13 mouse cellular contexts compared by ENCODE assay signal in genomic region chr7:24457726-24458370, GRCm38 (mm10). TPM values are rescaled to one million over a fixed set of nuclear protein-coding genes. Genes with fewer than 3 reads are reported as not detected.
A peak's percentile ranks its signal among the peaks of the same experiment; 100 is the strongest.
DNase-seq lines count a peak whose midpoint lies in the region; ATAC-seq and TF ChIP-seq lines count a peak whose summit lies in the region.
"Had no signal": no experiment of that assay in that cellular context is flagged by ENCODE, and none has a peak within 500 bp of the region (broad histone marks: within the 10 kb centered on the region; RNA-seq: fewer than 3 reads in every experiment).

No protein-coding gene starts in this region.

- no peak for DNase-seq in embryonic facial prominence, embryonic 10.5 days (ENCODE audit: low spot score)
- peak; percentile 74 for DNase-seq in 3134 (ENCODE audit: extremely low read depth, insufficient read length, low spot score)
- DNase-seq in right cerebral cortex, postnatal 25 days, result no peak
- no peak for DNase-seq in kidney, adult 9 months
- DNase-seq: cerebellum, adult 8-10 months; right cerebral cortex, postnatal 4 days had no signal

- H3K4me2 ChIP-seq in embryonic facial prominence, embryonic 13.5 days, result no peak overlapping the region
- peak overlapping the region; percentile 77 for H3K4me2 ChIP-seq in myocyte (ENCODE audit: low read depth)
- H3K4me2 ChIP-seq: kidney, embryonic 15.5 days; limb, embryonic 12.5 days had no signal

- WGBS in embryonic facial prominence, embryonic 13.5 days, result 65% methylated on average over 10 of the region's 10 CpGs
- 71% methylated on average over 10 of the region's 10 CpGs for WGBS in embryonic facial prominence, embryonic 10.5 days
- 5% methylated on average over 10 of the region's 10 CpGs for WGBS in bone marrow, adult 2 months

- no peak overlapping the region for H3K4me3 ChIP-seq in embryonic facial prominence, embryonic 13.5 days
- H3K4me3 ChIP-seq in embryonic facial prominence, embryonic 10.5 days, result no peak overlapping the region
- no peak overlapping the region for H3K4me3 ChIP-seq in bone marrow, adult 2 months (replicated peaks; ENCODE audit: control insufficient read depth, low read depth, low read length)
- no peak overlapping the region for H3K4me3 ChIP-seq in myocyte
- H3K4me3 ChIP-seq: erythroblast, embryonic 14.5 days; kidney, embryonic 15.5 days; limb, embryonic 12.5 days had no signal

- no peak for TF ChIP-seq CTCF in bone marrow, adult 2 months (IDR thresholded peaks at IDR 0.05; ENCODE audit: control insufficient read depth, insufficient read depth, low read length)

- H3K79me2 ChIP-seq in myocyte (ENCODE audit: control insufficient read depth, insufficient read depth), result no peaks in the 10 kb centered on the region

- no peak for TF ChIP-seq POLR2A in bone marrow, adult 2 months (IDR thresholded peaks at IDR 0.05; ENCODE audit: borderline replicate concordance, control insufficient read depth, low read depth, low read length)
- no peak for TF ChIP-seq POLR2A in myocyte (IDR thresholded peaks at IDR 0.05; ENCODE audit: insufficient read length, low read depth)

- peaks cover 13% of the 10 kb centered on the region for H3K4me1 ChIP-seq in embryonic facial prominence, embryonic 13.5 days
- peaks cover 11% of the 10 kb centered on the region for H3K4me1 ChIP-seq in embryonic facial prominence, embryonic 10.5 days
- H3K4me1 ChIP-seq in bone marrow, adult 2 months (ENCODE audit: control insufficient read depth, insufficient read depth, low read length), result peaks cover 11% of the 10 kb centered on the region

- no peaks in the 10 kb centered on the region for H3K36me3 ChIP-seq in embryonic facial prominence, embryonic 13.5 days
- no peaks in the 10 kb centered on the region for H3K36me3 ChIP-seq in embryonic facial prominence, embryonic 10.5 days (replicated peaks)
- no peaks in the 10 kb centered on the region for H3K36me3 ChIP-seq in myocyte (ENCODE audit: control insufficient read depth, insufficient read depth)
- H3K36me3 ChIP-seq: kidney, embryonic 15.5 days; limb, embryonic 12.5 days had no signal

- H3K27ac ChIP-seq in embryonic facial prominence, embryonic 13.5 days, result no peak overlapping the region
- no peak overlapping the region for H3K27ac ChIP-seq in embryonic facial prominence, embryonic 10.5 days (replicated peaks)
- H3K27ac ChIP-seq in bone marrow, adult 2 months (ENCODE audit: control insufficient read depth, insufficient read depth, low read depth, low read length, poor library complexity), result peak overlapping the region; percentile 75
- H3K27ac ChIP-seq: kidney, embryonic 15.5 days; limb, embryonic 12.5 days had no signal

- H3K27me3 ChIP-seq in embryonic facial prominence, embryonic 13.5 days, result 0 out of 2 replicates have a peak, but pooled peaks cover 6% of the 10 kb centered on the region
- peaks cover 17% of the 10 kb centered on the region for H3K27me3 ChIP-seq in embryonic facial prominence, embryonic 10.5 days (replicated peaks; ENCODE audit: low read depth, poor library complexity, severe bottlenecking)
- no peaks in the 10 kb centered on the region for H3K27me3 ChIP-seq in myocyte (ENCODE audit: control insufficient read depth, insufficient read depth, insufficient read length)
- H3K27me3 ChIP-seq: kidney, embryonic 15.5 days had no signal

- peak overlapping the region; percentile 21; the same call in 1 of the 2 replicates for H3K9ac ChIP-seq in embryonic facial prominence, embryonic 13.5 days
- H3K9ac ChIP-seq: kidney, embryonic 15.5 days; limb, embryonic 12.5 days had no signal

- no peak for ATAC-seq in embryonic facial prominence, embryonic 13.5 days (ENCODE audit: insufficient number of reproducible peaks, insufficient read depth, low FRiP score, low TSS enrichment, low read depth)
- no peak for ATAC-seq in cerebellum, adult (ENCODE audit: insufficient number of reproducible peaks, low FRiP score, low TSS enrichment)

- no peak overlapping the region for H3ac ChIP-seq in myocyte (ENCODE audit: control insufficient read depth, insufficient read length)

- no peaks in the 10 kb centered on the region for H3K9me3 ChIP-seq in embryonic facial prominence, embryonic 13.5 days
- H3K9me3 ChIP-seq in embryonic facial prominence, embryonic 10.5 days, result no peaks in the 10 kb centered on the region
- H3K9me3 ChIP-seq: kidney, embryonic 15.5 days; limb, embryonic 12.5 days had no signal

TF ChIP-seq in myocyte, 11 proteins besides CTCF, POLR2A, EP300 and RAD21:
- TF ChIP-seq POLR2AphosphoS2 (IDR thresholded peaks at IDR 0.05; ENCODE audit: insufficient read length, low read depth) (no peak), MAX (IDR thresholded peaks at IDR 0.05; ENCODE audit: low read depth) (no peak), MYOD1 (IDR thresholded peaks at IDR 0.05; ENCODE audit: control insufficient read depth in 1 of 3, insufficient read length in 2 of 3, low read depth in 2 of 3) (no peak), SRF (IDR thresholded peaks at IDR 0.05; ENCODE audit: control insufficient read depth, insufficient read length, low read depth) (no peak), REST (IDR thresholded peaks at IDR 0.05; ENCODE audit: insufficient read depth, insufficient read length) (no peak), MYOG (IDR thresholded peaks at IDR 0.05; ENCODE audit: control insufficient read depth in 1 of 3, insufficient read depth in 1 of 3, insufficient read length in 2 of 3, low read depth in 2 of 3) (no peak), TCF3 (IDR thresholded peaks at IDR 0.05; ENCODE audit: insufficient read length, low read depth) (no peak), E2F4 (IDR thresholded peaks at IDR 0.05; ENCODE audit: insufficient read depth) (no peak), CEBPB (IDR thresholded peaks at IDR 0.05; ENCODE audit: insufficient read depth, poor library complexity, severe bottlenecking) (no peak), USF1 (IDR thresholded peaks at IDR 0.05; ENCODE audit: low read depth) (no peak)
TF ChIP-seq in myocyte: peak in this region for 0.

RNA-seq across cellular contexts. Expression of gene Plaur, which starts 4.4 kb away (rescaled TPM):
- 2.6 and 3.8 TPM in 2 replicates for polyA plus RNA-seq in embryonic facial prominence, embryonic 13.5 days (2015; fragmentation: Nextera tagmentation; extraction: Ambion mirVana)
- 1.7 TPM in 2 replicates for polyA plus RNA-seq in embryonic facial prominence, embryonic 10.5 days (2016; fragmentation: Nextera tagmentation; extraction: Ambion mirVana)
- 31.6 and 85.4 TPM in 2 replicates for polyA plus RNA-seq in bone marrow, adult 2 months (2011; ENCODE audit: insufficient read depth, insufficient read length, low replicate concordance, missing spikeins)
- polyA plus RNA-seq in myocyte (2012; fragmentation: generic; extraction: Trizol), result 32.5 TPM

RNA-seq across cellular contexts. Expression of gene Irgc1, which starts 5.8 kb away (rescaled TPM):
- polyA plus RNA-seq in embryonic facial prominence, embryonic 13.5 days (2015; fragmentation: Nextera tagmentation; extraction: Ambion mirVana), result not detected in 2 replicates
- polyA plus RNA-seq in embryonic facial prominence, embryonic 10.5 days (2016; fragmentation: Nextera tagmentation; extraction: Ambion mirVana), result not detected in 2 replicates
- not detected in 2 replicates for polyA plus RNA-seq in bone marrow, adult 2 months (2011; ENCODE audit: insufficient read depth, insufficient read length, low replicate concordance, missing spikeins)
- 0.32 TPM for polyA plus RNA-seq in myocyte (2012; fragmentation: generic; extraction: Trizol)
- polyA plus RNA-seq: erythroblast, embryonic 14.5 days; kidney, embryonic 15.5 days; limb, embryonic 12.5 days had no signal

RNA-seq across cellular contexts. Expression of gene Cadm4, which starts 24.0 kb away (rescaled TPM):
- polyA plus RNA-seq in embryonic facial prominence, embryonic 13.5 days (2015; fragmentation: Nextera tagmentation; extraction: Ambion mirVana), result 6.7 and 7.9 TPM in 2 replicates
- 5.0 and 5.7 TPM in 2 replicates for polyA plus RNA-seq in embryonic facial prominence, embryonic 10.5 days (2016; fragmentation: Nextera tagmentation; extraction: Ambion mirVana)
- 1.4 TPM in 1 of 2 replicates, not detected in the other for polyA plus RNA-seq in bone marrow, adult 2 months (2011; ENCODE audit: insufficient read depth, insufficient read length, low replicate concordance, missing spikeins)
- polyA plus RNA-seq in myocyte (2012; fragmentation: generic; extraction: Trizol), result 54.4 TPM

RNA-seq across cellular contexts. Expression of gene Zfp428, which starts 49.0 kb away (rescaled TPM):
- polyA plus RNA-seq in embryonic facial prominence, embryonic 13.5 days (2015; fragmentation: Nextera tagmentation; extraction: Ambion mirVana), result 95.8 and 96.3 TPM in 2 replicates
- 100.0 and 110 TPM in 2 replicates for polyA plus RNA-seq in embryonic facial prominence, embryonic 10.5 days (2016; fragmentation: Nextera tagmentation; extraction: Ambion mirVana)
- polyA plus RNA-seq in bone marrow, adult 2 months (2011; ENCODE audit: insufficient read depth, insufficient read length, low replicate concordance, missing spikeins), result 2.5 and 3.1 TPM in 2 replicates
- polyA plus RNA-seq in myocyte (2012; fragmentation: generic; extraction: Trizol), result 30.0 TPM

RNA-seq across cellular contexts. Expression of gene AC161166.1, which starts 54.4 kb away (rescaled TPM):
- 0.53 and 0.89 TPM in 2 replicates for polyA plus RNA-seq in embryonic facial prominence, embryonic 13.5 days (2015; fragmentation: Nextera tagmentation; extraction: Ambion mirVana)
- 1.2 TPM in 2 replicates for polyA plus RNA-seq in embryonic facial prominence, embryonic 10.5 days (2016; fragmentation: Nextera tagmentation; extraction: Ambion mirVana)
- polyA plus RNA-seq in bone marrow, adult 2 months (2011; ENCODE audit: insufficient read depth, insufficient read length, low replicate concordance, missing spikeins), result not detected in 2 replicates
- 0.10 TPM for polyA plus RNA-seq in myocyte (2012; fragmentation: generic; extraction: Trizol)
- polyA plus RNA-seq: erythroblast, embryonic 14.5 days had no signal
